Mouse (Mus musculus): ENCODE data around the gene Kif3a. TPM values are rescaled to one million over a fixed set of nuclear protein-coding genes. Genes with fewer than 3 reads are reported as not detected.

Kif3a gene
- total and polyA plus RNA-seq, 2 experiments from 2014 or later: 6.1 to 23.7 TPM

GRCm38 (mm10) chr11:53521120-53521820 is 45.9 kb upstream of the Kif3a start:
- Histone ChIP-seq H3K4me3 (ENCODE audit: low read depth, low read length) (peak overlapping the region; percentile 82), H3K9ac (replicated peaks; ENCODE audit: low read depth, low read length) (peak overlapping the region; percentile 80; the same call in 1 of the 2 replicates), H3K9me3 (replicated peaks; ENCODE audit: control insufficient read depth, low read length) (no peaks in the 10 kb centered on the region), H3K4me2 (ENCODE audit: low read depth, low read length) (peak overlapping the region; percentile 80), H3K36me3 (replicated peaks; ENCODE audit: control insufficient read depth, insufficient read depth, low read length) (no peaks in the 10 kb centered on the region), H3K4me1 (ENCODE audit: control insufficient read depth, insufficient read depth) (peaks cover 53% of the 10 kb centered on the region), H3K27ac (ENCODE audit: low read depth) (peak overlapping the region; percentile 86), H3K27me3 (ENCODE audit: control insufficient read depth, insufficient read depth, low read length) (no peaks in the 10 kb centered on the region)
- 0 out of 2 replicates have a peak, but pooled peaks have one; percentile 9 for ATAC-seq (ENCODE audit: insufficient read depth, low read depth)
- DNase-seq (ENCODE audit: low spot score): no peak
- 23% methylated on average over 16 of the region's 16 CpGs for WGBS
- no peak for TF ChIP-seq CTCF (IDR thresholded peaks at IDR 0.05; ENCODE audit: low read depth)

DNA sequence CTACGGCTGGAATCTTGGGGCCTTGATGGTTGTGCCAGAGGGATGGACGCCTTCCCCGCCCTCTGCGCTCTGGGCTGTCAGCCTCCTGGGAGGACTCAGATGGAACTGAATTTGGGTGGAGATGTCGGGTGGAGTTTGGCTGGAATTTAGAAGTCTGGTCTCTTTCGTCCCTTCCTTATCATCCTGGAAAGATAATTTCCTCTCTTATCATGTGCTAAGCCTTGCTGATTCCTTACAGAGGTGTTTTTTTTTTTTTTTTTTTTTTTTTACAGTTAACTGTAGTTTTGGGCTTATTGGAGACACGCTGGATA is 45.4 kb upstream of the Kif3a start:
- no peaks in the 10 kb centered on the region for H3K36me3 ChIP-seq (replicated peaks; ENCODE audit: control insufficient read depth, insufficient read depth, low read length)
- H3K27me3 ChIP-seq (ENCODE audit: control insufficient read depth, insufficient read depth, low read length): no peaks in the 10 kb centered on the region
- peaks cover 57% of the 10 kb centered on the region for H3K4me1 ChIP-seq (ENCODE audit: control insufficient read depth, insufficient read depth)
- TF ChIP-seq EP300 (IDR thresholded peaks at IDR 0.05; ENCODE audit: low read depth): no peak
- TF ChIP-seq CTCF (IDR thresholded peaks at IDR 0.05; ENCODE audit: low read depth): no peak
- peak overlapping the region; percentile 86 for H3K27ac ChIP-seq (ENCODE audit: low read depth)
- WGBS: 45% methylated on average over 7 of the region's 7 CpGs
- H3K4me2 ChIP-seq (ENCODE audit: low read depth, low read length): peak overlapping the region; percentile 80
- ATAC-seq (ENCODE audit: insufficient read depth, low read depth) (no peak), DNase-seq (ENCODE audit: low spot score) (no peak)
- no peak overlapping the region for H3K9ac ChIP-seq (replicated peaks; ENCODE audit: low read depth, low read length)
- no peaks in the 10 kb centered on the region for H3K9me3 ChIP-seq (replicated peaks; ENCODE audit: control insufficient read depth, low read length)
- peak overlapping the region; percentile 82 for H3K4me3 ChIP-seq (ENCODE audit: low read depth, low read length)

DNA sequence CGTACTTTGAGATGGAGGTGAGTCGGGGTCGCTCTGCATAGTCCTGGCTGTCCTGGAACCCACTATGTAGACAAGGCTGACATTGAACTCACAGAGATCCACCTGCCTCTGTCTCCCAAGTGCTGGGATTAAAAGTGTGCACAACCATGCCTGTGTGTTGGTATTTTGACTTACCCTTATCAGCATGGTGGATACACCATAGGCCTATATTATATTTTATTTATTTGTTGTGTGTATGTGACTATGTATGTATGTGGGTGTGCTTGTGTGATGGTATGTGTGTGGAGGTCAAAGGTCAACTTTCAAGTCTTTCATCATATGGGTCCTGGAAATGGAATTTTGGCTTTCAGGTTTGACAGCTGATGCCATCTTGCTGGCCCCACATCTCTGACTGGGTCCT is 44.8 kb upstream of the Kif3a start:
- Histone ChIP-seq H3K36me3 (replicated peaks; ENCODE audit: control insufficient read depth, insufficient read depth, low read length) (no peaks in the 10 kb centered on the region), H3K27ac (ENCODE audit: low read depth) (no peak overlapping the region), H3K9me3 (replicated peaks; ENCODE audit: control insufficient read depth, low read length) (no peaks in the 10 kb centered on the region), H3K9ac (replicated peaks; ENCODE audit: low read depth, low read length) (no peak overlapping the region), H3K4me1 (ENCODE audit: control insufficient read depth, insufficient read depth) (peaks cover 60% of the 10 kb centered on the region), H3K4me3 (ENCODE audit: low read depth, low read length) (no peak overlapping the region), H3K4me2 (ENCODE audit: low read depth, low read length) (no peak overlapping the region), H3K27me3 (ENCODE audit: control insufficient read depth, insufficient read depth, low read length) (no peaks in the 10 kb centered on the region)
- WGBS: 85% methylated on average over 3 of the region's 3 CpGs
- ATAC-seq (ENCODE audit: insufficient read depth, low read depth) (no peak), DNase-seq (ENCODE audit: low spot score) (no peak)
- no peak for TF ChIP-seq EP300 (IDR thresholded peaks at IDR 0.05; ENCODE audit: low read depth)
- TF ChIP-seq CTCF (IDR thresholded peaks at IDR 0.05; ENCODE audit: low read depth): no peak

DNA sequence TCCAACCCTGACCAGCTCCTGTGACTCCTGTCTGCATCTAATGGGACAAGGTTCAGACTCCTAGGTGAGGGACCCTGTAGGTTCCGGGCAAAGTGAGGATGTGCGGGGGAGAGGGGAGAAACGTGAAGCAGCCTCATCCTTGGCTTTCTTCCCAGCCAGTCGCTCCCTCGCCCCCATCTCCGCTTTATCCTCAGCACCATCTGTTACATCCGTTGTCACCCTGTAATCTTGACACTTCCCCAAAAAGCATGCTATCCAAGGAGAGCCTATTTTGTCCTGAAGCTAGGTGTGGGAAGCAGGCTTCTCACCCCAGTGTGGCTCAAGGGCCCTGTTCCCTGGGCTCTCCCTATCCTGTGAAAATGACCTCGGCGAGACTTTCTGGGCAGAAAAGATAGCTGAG is 44.2 kb upstream of the Kif3a start:
- Histone ChIP-seq H3K4me1 (ENCODE audit: control insufficient read depth, insufficient read depth) (peaks cover 66% of the 10 kb centered on the region), H3K4me2 (ENCODE audit: low read depth, low read length) (no peak overlapping the region), H3K27ac (ENCODE audit: low read depth) (no peak overlapping the region), H3K9me3 (replicated peaks; ENCODE audit: control insufficient read depth, low read length) (no peaks in the 10 kb centered on the region), H3K9ac (replicated peaks; ENCODE audit: low read depth, low read length) (no peak overlapping the region), H3K36me3 (replicated peaks; ENCODE audit: control insufficient read depth, insufficient read depth, low read length) (no peaks in the 10 kb centered on the region), H3K27me3 (ENCODE audit: control insufficient read depth, insufficient read depth, low read length) (no peaks in the 10 kb centered on the region), H3K4me3 (ENCODE audit: low read depth, low read length) (no peak overlapping the region)
- no peak for DNase-seq (ENCODE audit: low spot score)
- ATAC-seq (ENCODE audit: insufficient read depth, low read depth): no peak
- TF ChIP-seq CTCF (IDR thresholded peaks at IDR 0.05; ENCODE audit: low read depth): no peak
- TF ChIP-seq EP300 (IDR thresholded peaks at IDR 0.05; ENCODE audit: low read depth): no peak
- 38% methylated on average over 9 of the region's 9 CpGs for WGBS

DNA sequence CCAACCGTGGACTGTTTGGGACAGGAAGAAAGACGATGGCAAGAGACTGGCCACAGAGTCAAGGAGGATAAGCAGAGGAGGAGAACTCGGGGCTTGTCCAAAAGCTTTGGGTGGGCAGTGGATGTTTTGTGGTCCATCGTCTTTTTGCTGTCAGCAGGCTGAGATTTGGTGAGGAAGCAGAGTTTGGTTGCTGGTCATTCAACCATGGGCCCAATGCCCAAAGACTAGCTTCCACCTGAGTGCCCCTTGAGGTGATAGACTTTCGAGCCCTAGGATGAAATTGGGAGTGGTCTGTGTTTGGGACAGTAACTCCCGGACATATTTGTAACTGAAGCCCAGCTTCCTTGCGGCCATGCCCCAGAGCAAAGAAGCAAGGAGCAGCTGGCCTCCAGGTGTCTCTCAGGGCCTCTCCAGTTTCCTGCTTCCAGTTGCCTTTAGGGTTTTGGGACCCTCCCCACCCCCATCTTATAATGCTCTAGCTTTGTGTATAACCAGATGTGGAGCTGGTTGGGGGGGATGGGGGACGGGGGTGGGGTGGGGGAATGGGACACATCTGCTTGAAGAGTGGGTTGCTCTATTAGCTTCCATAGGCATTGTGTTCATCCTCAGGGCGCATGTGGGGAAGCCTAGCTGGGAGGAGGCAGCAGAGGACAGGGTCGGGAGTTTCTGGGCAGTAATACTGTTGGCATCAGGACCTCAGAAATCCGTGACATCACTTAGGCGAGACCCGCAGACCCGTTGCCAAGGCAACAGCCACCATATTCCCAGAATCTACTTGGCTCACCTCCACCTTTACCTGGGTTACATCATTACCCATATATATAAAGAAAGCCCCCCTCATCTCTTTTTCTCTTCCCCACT is 43.4 kb upstream of the Kif3a start:
- Histone ChIP-seq H3K4me2 (ENCODE audit: low read depth, low read length) (no peak overlapping the region), H3K27ac (ENCODE audit: low read depth) (no peak overlapping the region), H3K4me1 (ENCODE audit: control insufficient read depth, insufficient read depth) (peaks cover 74% of the 10 kb centered on the region), H3K36me3 (replicated peaks; ENCODE audit: control insufficient read depth, insufficient read depth, low read length) (no peaks in the 10 kb centered on the region), H3K27me3 (ENCODE audit: control insufficient read depth, insufficient read depth, low read length) (no peaks in the 10 kb centered on the region), H3K9ac (replicated peaks; ENCODE audit: low read depth, low read length) (no peak overlapping the region), H3K4me3 (ENCODE audit: low read depth, low read length) (no peak overlapping the region), H3K9me3 (replicated peaks; ENCODE audit: control insufficient read depth, low read length) (no peaks in the 10 kb centered on the region)
- TF ChIP-seq EP300 (IDR thresholded peaks at IDR 0.05; ENCODE audit: low read depth): no peak
- TF ChIP-seq CTCF (IDR thresholded peaks at IDR 0.05; ENCODE audit: low read depth): no peak
- ATAC-seq (ENCODE audit: insufficient read depth, low read depth) (no peak), DNase-seq (ENCODE audit: low spot score) (no peak)
- WGBS: 88% methylated on average over 14 of the region's 14 CpGs

Data from heart, postnatal 0 days (tissue).